Mouse (Mus musculus): ENCODE measurements around the gene Cd28. TPM values are rescaled to one million over a fixed set of nuclear protein-coding genes. Genes with fewer than 3 reads are reported as not detected.

The Cd28 gene
- under 1 TPM; 0.46 to 0.65 TPM for total RNA-seq (2023)

GRCm38 (mm10) chr1:60716567-60716966 is at the start of gene Cd28:
TSS of gene Cd28 (plus strand) at chr1:60716800.

Other genes with a start within 250 kb of the Cd28 start
- gene Raph1, start 149.7 kb upstream of the Cd28 start, total RNA-seq (2023), result under 1 TPM; 0.39 to 0.61 TPM
- under 1 TPM; 0.38 to 0.47 TPM for gene Ctla4, start 170.2 kb downstream of the Cd28 start, total RNA-seq (2023)

Data from B cell, adult 67 days (primary cell).